Mouse (Mus musculus) thymus, postnatal 36 days (tissue): ENCODE results near the gene Mroh2a.

Experiments used
- DNase-seq, 2 experiments: peaks; one replicate each; pipeline ENCODE4 v3.0.0; 2022; ENCODE audit warnings: mixed read lengths in 2 of 2

Mroh2a gene

DNA sequence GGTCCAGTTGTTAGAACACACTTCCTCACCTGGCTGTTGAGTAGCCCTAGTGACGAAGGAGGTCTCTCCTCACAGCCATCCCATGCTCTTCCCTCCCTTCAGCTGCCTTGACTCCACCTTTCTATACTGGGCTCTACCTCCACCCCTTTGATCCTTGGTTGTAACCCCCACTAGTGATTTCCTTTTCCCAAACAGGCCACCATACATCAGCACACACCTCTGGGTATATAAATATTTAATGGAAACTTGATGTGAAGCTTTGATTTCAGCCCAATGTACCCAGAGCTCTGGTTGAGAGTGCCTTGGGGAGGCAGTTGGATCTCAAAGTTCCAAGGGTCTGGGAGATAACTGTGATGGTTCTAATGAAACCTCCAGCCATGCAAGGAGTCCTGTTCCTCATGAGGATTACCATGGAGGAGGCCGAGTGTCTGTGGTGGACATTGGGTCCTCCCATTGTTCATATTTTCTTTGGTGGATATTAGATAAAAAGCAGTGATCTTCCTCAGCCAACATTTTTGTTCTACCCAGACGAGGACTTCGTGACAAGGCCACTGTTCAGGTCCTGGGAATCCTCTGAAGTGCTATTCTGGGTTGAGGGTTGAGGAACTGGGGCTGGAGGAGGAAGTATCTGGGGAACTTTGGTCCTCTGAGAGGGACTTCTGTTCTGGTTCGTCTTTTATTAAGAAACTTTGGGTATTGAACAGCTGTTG lies at the start of gene Mroh2a:
TSS of gene Mroh2a (plus strand) at position 317 of the 710 bp plus-strand sequence.
- peak in 1 of 2 experiments; percentile 2 for DNase-seq

- no peak for DNase-seq
Measured at GRCm38 (mm10) chr1:88179657-88180056, 47.1 kb upstream of the Mroh2a start.

- no peak for DNase-seq
Measured at GRCm38 (mm10) chr1:88186325-88186935, 40.4 kb upstream of the Mroh2a start.

GRCm38 (mm10) chr1:88192136-88192535 lies 34.6 kb upstream of the Mroh2a start:
- DNase-seq = no peak

DNA sequence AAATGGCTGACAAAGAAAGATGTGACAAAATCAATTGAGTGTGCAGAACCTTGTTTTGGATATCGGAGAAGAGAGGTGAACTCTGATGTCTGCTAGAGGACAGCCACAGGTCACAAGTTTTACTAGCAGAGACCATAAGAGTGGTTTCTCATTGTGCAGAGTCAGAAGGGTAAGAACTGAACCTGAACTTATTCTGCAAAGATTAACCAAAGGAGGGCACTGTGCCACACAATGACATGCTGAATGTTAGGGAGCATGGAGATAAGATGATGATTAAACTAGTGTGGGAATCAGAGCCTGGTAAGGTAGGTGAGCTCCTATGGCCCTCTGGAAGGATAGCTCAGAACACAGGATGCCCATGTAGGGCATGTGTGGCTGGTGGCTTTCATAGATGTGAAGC lies 31.1 kb upstream of the Mroh2a start:
- no peak for DNase-seq

DNA sequence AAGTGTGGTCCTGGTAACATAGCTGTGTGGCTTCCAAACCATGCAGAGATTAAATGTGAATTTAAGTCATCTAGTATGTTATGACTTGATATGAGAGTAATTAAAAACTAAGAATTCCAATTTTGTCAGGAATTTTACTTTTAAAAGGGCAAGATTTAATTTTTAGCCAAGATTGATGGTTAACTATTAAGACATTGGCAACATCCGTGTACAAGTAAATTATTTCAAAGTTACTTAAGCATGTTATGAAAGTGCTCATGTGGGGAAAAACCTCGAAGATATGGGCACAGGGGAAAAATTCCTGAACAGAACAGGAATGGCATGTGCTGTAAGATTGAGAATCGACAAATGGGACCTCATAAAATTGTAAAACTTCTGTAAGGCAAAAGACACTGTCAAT lies 29.3 kb upstream of the Mroh2a start:
- DNase-seq = no peak

DNA sequence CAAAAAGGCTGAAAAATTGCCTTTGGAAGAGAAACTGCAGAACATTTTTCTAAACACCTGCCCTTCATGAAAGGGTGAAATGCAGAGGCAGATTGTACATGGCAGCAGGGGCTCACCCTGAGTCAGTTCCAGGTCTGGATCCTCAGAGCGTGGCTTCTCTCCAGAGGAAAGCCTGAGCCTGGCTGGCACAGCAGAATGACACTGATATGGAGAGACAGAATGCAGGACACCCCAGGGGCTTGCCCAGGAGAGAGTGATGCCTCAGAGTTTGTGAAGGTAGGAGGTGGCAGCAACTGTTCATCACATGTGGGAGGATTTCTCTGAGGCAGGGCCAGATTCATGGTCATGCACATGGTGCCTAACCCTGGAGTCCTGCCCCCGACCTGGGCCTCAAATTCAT lies 26.8 kb upstream of the Mroh2a start:
- no peak for DNase-seq

GRCm38 (mm10) chr1:88200456-88200855 lies 26.3 kb upstream of the Mroh2a start, which contains the start of gene Ugt1a2:
Gene Ugt1a2 (plus strand): TSS chr1:88200601.
- DNase-seq = no peak

- DNase-seq = peak; percentile 81 to 84
Measured at GRCm38 (mm10) chr1:88205294-88205922, 21.4 kb upstream of the Mroh2a start, which contains the start of gene Dnajb3. Gene Dnajb3 (minus strand): TSS chr1:88205782.

- no peak for DNase-seq
Measured at GRCm38 (mm10) chr1:88206843-88207479, 19.8 kb upstream of the Mroh2a start.

DNA sequence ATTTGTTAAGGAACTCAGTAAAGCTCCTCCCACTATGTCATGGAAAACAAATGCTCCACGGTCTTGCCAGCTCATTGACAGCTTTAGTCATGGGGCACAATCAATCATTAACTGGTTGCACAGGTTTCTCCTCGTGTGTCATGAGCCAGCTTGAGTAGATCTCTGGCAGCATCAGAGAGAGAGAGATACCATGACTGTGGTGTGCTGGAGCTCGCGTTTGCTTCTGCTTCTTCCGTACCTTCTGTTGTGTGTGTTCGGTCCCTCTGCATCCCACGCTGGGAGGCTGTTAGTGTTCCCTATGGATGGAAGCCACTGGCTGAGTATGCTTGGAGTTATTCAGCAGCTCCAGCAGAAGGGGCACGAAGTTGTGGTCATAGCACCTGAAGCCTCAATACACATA lies 15.0 kb upstream of the Mroh2a start, which contains the start of gene Ugt1a1:
TSS of gene Ugt1a1 (plus strand) at position 148 of the 400 bp plus-strand sequence.
- no peak for DNase-seq

DNA sequence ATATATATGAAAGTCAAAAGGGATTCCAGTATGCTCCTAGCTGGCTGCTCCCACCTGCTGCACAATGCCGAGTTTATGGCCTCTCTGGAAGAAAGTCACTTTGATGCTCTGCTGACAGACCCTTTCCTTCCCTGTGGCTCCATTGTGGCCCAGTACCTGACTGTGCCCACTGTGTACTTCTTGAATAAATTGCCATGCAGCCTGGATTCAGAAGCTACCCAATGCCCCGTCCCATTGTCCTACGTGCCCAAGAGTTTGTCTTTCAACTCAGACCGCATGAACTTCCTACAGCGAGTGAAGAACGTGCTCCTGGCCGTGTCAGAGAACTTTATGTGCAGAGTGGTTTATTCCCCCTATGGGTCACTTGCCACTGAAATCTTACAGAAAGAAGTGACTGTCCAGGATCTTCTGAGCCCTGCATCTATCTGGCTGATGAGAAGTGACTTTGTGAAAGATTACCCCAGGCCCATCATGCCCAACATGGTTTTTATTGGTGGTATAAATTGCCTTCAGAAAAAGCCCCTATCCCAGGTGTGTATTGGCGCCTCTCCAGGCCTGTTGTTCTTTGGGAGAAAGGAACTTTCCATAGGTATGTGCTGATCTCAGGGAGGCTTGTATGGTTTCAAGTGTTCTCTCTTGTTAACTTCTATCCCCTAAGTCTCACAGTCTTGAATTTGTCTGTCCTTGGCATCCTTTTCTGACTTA lies 14.3 kb upstream of the Mroh2a start:
- DNase-seq = no peak

DNA sequence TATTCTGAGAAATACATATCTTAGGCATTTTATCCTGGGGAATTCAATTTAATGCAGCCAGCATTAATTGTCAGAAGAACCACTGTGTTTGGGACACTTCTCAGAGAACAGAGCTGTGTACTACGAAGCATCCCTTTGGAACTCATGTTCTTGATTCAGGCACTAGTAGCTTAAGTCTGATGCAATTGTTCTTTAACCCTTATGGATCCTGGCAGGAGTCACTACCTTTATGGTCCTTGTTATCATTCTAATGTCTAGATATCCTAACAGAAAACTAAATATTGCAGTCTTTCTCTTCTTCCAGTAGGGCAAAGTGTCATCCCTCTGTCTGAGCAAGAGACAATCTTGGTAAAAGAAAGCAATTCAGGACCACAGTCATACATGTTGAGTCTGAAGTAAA lies 13.7 kb upstream of the Mroh2a start:
- no peak for DNase-seq

GRCm38 (mm10) chr1:88213766-88214461 lies 12.9 kb upstream of the Mroh2a start:
- DNase-seq = peak in 1 of 2 experiments; percentile 5

- no peak for DNase-seq
Measured at GRCm38 (mm10) chr1:88214462-88214952, 12.3 kb upstream of the Mroh2a start.

- DNase-seq = no peak
Measured at GRCm38 (mm10) chr1:88215466-88216380, 11.1 kb upstream of the Mroh2a start.

GRCm38 (mm10) chr1:88216551-88216950 lies 10.2 kb upstream of the Mroh2a start:
- no peak for DNase-seq

GRCm38 (mm10) chr1:88217144-88217543 lies 9.6 kb upstream of the Mroh2a start:
- peak in 1 of 2 experiments; percentile 15 for DNase-seq

DNA sequence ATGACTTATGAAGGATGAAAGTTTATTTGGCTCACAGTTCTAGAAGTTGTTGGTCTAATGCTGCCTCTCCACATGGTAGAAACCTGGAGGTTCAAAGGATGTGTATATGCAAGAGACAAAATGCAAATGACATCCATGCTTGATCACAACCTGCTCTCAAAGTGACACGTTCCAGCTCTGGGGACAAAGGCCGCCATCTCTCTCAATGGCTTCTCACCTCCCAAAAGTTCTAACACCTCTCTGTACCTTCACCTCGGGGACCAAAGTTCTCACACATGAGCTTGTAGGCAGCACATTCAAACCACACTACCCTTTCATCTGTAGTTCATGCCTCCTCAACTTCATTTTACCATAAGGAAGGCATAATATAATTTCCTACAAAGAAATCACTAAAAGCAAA lies 9.2 kb upstream of the Mroh2a start:
- no peak for DNase-seq

- DNase-seq = peak in 1 of 2 experiments; percentile 12
Measured at GRCm38 (mm10) chr1:88218051-88218450, 8.7 kb upstream of the Mroh2a start.

DNA sequence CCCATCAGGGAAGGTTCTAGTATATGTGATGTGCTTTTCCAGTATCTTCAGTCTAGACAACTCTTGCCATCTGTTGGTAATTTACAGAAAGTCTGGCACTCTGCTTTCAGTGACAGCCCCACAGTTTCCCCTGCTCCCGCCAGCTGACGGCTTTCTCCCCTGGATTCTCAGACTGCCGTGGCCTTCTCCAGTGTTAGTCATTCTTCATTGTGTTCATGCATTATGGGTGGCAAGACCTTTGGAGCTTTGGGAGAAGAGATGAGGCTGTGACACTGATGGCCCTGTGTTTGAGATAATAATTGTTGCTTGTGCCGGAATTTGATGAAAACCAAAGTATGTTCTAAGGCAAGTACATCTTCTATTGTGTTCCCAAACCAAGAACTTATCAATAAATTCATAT lies 8.2 kb upstream of the Mroh2a start:
- no peak for DNase-seq
